Mouse (Mus musculus) hindbrain, postnatal 0 days (tissue): Measurements from ENCODE around the gene Zscan29. TPM values are rescaled to one million over a fixed set of nuclear protein-coding genes. Genes with fewer than 3 reads are reported as not detected.

Experiments used
- ATAC-seq: fragments of 200-750 bp; cut with Nextera tagmentation; 2 replicates; pipeline ENCODE4 v1.8.0; 2017; ENCODE audit warnings: mild to moderate bottlenecking, moderate TSS enrichment, moderate library complexity
- DNase-seq: peaks from one replicate; pipeline ENCODE4 v3.0.0-alpha.2; 2015; ENCODE audit warnings: low spot score
- H3K27ac ChIP-seq: fragments of 300-500 bp; sonication (generic); 2 replicates; pipeline ENCODE4 v1.5.1; 2014; ENCODE audit warnings: mild to moderate bottlenecking
- H3K27me3 ChIP-seq: fragments of 300-500 bp; sonication (generic); 2 replicates; pipeline ENCODE4 v1.6.1; 2014; ENCODE audit warnings: low read length, mixed read lengths; ENCODE audit not compliant: insufficient read depth
- H3K36me3 ChIP-seq: fragments of 300-500 bp; sonication (generic); 2 replicates; pipeline ENCODE4 v1.6.1; 2014; ENCODE audit warnings: low read length, mixed read lengths; ENCODE audit not compliant: insufficient read depth
- H3K4me1 ChIP-seq: fragments of 300-500 bp; sonication (generic); 2 replicates; pipeline ENCODE4 v1.6.1; 2014; ENCODE audit warnings: antibody characterized with exemption, low read length, mixed read lengths; ENCODE audit not compliant: insufficient read depth
- H3K4me2 ChIP-seq: fragments of 300-500 bp; sonication (generic); 2 replicates; pipeline ENCODE4 v1.6.1; 2014; ENCODE audit warnings: low read depth, mild to moderate bottlenecking, low read length, moderate library complexity, mixed read lengths
- H3K4me3 ChIP-seq: fragments of 300-500 bp; sonication (generic); 2 replicates; pipeline ENCODE4 v1.5.1; 2014; ENCODE audit warnings: low read length
- H3K9ac ChIP-seq: fragments of 300-500 bp; sonication (generic); replicated peaks from 2 replicates; pipeline ENCODE4 v1.6.1; 2014; ENCODE audit warnings: mild to moderate bottlenecking, low read length, moderate library complexity, mixed read lengths
- H3K9me3 ChIP-seq: fragments of 300-500 bp; sonication (generic); 2 replicates; pipeline ENCODE4 v1.6.1; 2016; ENCODE audit warnings: low read length, mixed read lengths
- CTCF ChIP-seq: IDR thresholded peaks from 2 replicates; pipeline ENCODE4 v1.5.1; 2016; ENCODE audit warnings: antibody characterized with exemption, control low read depth, low read depth
- WGBS: fragments of 180-500 bp; shearing (Covaris S2); extraction: QIAGEN DNeasy Blood & Tissue Kit; methylation state at CpG from one replicate; pipeline ENCODE4 v1.1.7; 2014; 5-methylcytosine and 5-hydroxymethylcytosine counted together
- polyA plus RNA-seq: library from polyadenylated mRNA; unstranded; fragments of >200 nt; fragmentation: Nextera tagmentation; extraction: Ambion mirVana; gene quantifications from 2 replicates; pipeline ENCODE4 v1.2.1, GENCODE M21; 2015
- total RNA-seq: library from RNA; depleted of rRNA; stranded (reverse); fragments of >200 nt; gene quantifications from 2 replicates; pipeline ENCODE4 v1.2.3, GENCODE M21; 2014

Gene Zscan29
- total and polyA plus RNA-seq, 2 experiments from 2014 or later: 5.3 to 5.7 TPM

DNA sequence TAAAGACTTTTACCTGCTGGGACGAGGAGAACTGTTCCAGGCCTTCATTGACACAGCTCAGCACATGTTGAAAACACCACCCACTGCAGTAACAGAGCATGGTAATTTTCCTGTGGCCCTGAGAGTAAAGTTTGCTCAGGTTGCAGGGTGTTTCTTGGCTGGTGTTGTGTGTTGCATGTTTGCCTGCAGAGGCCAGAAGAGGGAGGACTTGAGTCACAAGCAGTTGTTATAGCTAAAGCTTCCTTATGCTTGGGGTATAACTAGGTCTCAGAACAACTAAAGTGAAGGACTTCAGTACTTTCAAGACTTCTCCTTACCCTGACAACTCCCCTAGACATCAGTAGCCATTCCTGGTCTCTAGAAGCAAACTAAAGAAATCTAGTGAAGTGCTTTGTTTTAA, 17.6 kb upstream of the Zscan29 start:
- no peak for DNase-seq
- Histone ChIP-seq H3K4me2 (no peak overlapping the region), H3K4me3 (no peak overlapping the region), H3K9me3 (no peaks in the 10 kb centered on the region), H3K27ac (no peak overlapping the region), H3K4me1 (no peaks in the 10 kb centered on the region), H3K36me3 (peaks cover 70% of the 10 kb centered on the region), H3K9ac (no peak overlapping the region), H3K27me3 (no peaks in the 10 kb centered on the region)
- TF ChIP-seq CTCF: peak; percentile 36
- no peak for ATAC-seq
- 79% methylated on average over 1 of the region's 1 CpGs for WGBS

DNA sequence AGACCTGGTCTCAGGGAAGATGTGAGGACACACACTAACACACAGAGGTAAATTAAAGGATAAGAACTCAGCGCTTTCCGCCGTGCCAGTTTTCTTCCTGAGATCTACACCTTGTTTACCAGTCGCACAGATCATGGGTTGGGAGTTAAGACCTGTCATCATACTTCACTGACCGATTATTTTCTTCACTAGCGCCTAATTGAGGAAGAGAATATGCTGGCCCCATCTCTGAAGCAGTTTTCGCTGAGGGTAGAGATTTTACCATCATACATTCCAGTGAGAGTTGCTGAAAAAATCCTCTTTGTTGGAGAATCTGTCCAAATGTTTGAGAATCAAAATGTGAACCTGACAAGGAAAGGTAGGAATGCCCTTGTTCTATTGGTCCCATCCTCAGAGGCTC, 13.2 kb upstream of the Zscan29 start:
- Histone ChIP-seq H3K9me3 (no peaks in the 10 kb centered on the region), H3K36me3 (peaks cover 30% of the 10 kb centered on the region; the same call in 1 of the 2 replicates), H3K4me3 (no peak overlapping the region), H3K4me1 (no peaks in the 10 kb centered on the region), H3K27ac (no peak overlapping the region), H3K4me2 (no peak overlapping the region), H3K9ac (no peak overlapping the region), H3K27me3 (no peaks in the 10 kb centered on the region)
- TF ChIP-seq CTCF: no peak
- 94% methylated on average over 7 of the region's 7 CpGs for WGBS
- DNase-seq (no peak), ATAC-seq (no peak)

DNA sequence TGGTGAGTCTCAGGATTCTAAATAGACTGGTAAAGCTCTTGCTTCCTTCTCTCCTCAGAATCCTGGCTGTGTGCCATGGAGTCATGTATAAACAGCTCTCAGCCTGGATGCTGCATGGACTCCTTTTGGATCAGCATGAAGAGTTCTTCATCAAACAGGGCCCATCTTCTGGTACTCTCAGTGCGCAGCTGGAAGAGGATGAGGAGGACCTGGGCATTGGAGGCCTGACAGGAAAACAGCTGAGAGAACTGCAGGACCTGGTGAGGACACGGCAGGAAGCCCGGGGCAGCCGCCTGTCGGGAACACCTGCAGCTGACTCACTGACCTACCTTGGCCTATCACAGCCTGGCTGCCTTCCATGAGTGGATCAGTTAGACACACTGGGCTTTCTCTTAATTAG, 12.5 kb upstream of the Zscan29 start:
- Histone ChIP-seq H3K4me1 (no peaks in the 10 kb centered on the region), H3K9ac (no peak overlapping the region), H3K27ac (no peak overlapping the region), H3K9me3 (no peaks in the 10 kb centered on the region), H3K4me2 (no peak overlapping the region), H3K36me3 (peaks cover 28% of the 10 kb centered on the region; the same call in 1 of the 2 replicates), H3K27me3 (no peaks in the 10 kb centered on the region), H3K4me3 (no peak overlapping the region)
- TF ChIP-seq CTCF: no peak
- 75% methylated on average over 5 of the region's 5 CpGs for WGBS
- DNase-seq (peak; percentile 21), ATAC-seq (no peak)

DNA sequence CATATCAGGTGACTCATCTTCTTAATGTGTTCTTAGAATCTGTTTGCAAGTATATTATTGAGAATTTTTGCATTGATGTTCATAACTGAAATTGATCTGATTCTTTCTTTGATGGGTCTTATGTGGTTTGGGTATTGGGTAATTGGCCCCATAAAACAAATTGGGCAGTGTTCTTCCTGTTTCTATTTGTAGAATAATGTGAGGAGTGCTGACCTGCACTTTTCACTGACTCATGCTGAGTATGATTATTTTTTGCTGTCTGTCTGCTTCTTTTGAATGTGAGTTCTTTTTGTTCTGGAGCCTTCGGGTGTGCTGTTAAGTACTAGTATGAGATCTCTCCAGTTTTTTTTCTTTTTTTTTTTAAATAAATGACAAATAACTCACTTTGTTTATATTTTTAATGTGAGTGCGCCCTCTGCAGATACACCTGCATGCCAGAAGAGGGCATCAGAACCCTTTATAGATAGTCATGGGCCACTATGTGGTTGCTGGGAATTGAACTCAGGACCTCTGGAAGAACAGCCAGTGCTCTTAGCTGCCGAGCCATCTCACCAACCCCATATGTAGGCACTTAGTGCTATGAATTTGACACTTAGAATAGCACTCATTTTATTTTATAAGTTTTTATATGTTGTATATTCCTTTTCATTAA, 8.0 kb upstream of the Zscan29 start:
- 0 out of 2 replicates have a peak, but pooled peaks have one; percentile 11 for TF ChIP-seq CTCF
- DNase-seq (no peak), ATAC-seq (no peak)
- Histone ChIP-seq H3K9ac (no peak overlapping the region), H3K27ac (no peak overlapping the region), H3K4me2 (no peak overlapping the region), H3K4me3 (no peak overlapping the region), H3K27me3 (no peaks in the 10 kb centered on the region), H3K36me3 (peaks cover 26% of the 10 kb centered on the region; the same call in 1 of the 2 replicates), H3K4me1 (no peaks in the 10 kb centered on the region), H3K9me3 (no peaks in the 10 kb centered on the region)
- 100% methylated on average over 3 of the region's 3 CpGs for WGBS

DNA sequence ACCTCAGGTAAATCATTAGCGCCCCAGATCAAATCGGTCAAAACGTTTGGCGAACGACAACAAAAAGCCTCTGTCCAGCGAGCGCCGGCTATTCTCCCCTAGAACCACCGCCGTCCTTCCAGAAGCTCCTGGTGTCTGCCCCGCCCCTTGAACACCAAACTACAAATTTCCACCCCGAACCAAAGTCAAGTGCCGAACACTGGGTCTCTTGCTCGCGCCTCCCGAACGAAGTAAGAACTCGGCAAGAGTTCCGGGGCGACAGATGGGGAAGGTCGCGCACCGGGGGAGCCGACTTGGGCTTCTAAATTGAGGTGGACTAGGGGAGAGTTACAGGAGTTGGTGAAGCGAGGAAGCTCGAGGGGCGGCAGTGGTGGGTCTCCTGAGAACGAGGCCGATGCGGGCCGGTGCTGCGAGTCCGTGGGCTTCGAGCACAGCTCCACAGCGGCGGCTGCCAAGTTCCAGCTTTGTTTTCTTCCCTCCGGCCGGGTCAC, 399 bp downstream of the Zscan29 start, which contains the start of gene Tubgcp4:
Gene Tubgcp4 (plus strand): TSS at position 174 of the 491 bp plus-strand sequence.
- TF ChIP-seq CTCF: no peak
- Histone ChIP-seq H3K4me1 (peaks cover 13% of the 10 kb centered on the region), H3K9me3 (no peaks in the 10 kb centered on the region), H3K36me3 (peaks cover 14% of the 10 kb centered on the region), H3K4me3 (peak within 1 kb of the TSS; percentile 75), H3K9ac (peak within 1 kb of the TSS; percentile 83), H3K27me3 (no peaks in the 10 kb centered on the region), H3K27ac (peak within 1 kb of the TSS; percentile 73), H3K4me2 (peak within 1 kb of the TSS; percentile 89)
- peak; percentile 79; the same call in 1 of the 2 replicates for ATAC-seq
- WGBS: under 1% methylated on average over 38 of the region's 38 CpGs
- peak; percentile 45 for DNase-seq

DNA sequence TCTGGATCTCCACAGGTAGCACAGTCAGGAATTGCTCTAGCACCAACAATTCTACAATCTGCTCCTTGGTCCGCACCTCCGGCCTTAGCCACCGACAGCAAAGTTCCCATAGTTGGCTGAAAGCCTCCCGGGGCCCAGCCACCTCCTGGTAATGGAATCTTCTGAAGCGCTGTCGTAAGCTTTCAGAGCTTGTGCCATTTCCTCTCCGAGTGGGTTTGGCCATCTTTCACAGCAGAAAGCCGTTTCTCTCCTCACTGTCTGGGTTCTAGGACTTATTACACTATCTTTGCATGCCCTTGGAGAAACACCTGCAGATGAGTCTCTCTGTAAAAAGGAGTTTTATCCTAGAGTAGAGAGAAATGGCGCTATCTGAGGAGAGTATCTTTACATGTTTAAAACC, 1.0 kb downstream of the Zscan29 start:
- no peaks in the 10 kb centered on the region for H3K9me3 ChIP-seq
- H3K9ac ChIP-seq: peak overlapping the region; percentile 83
- peak overlapping the region; percentile 73; the same call in 1 of the 2 replicates for H3K27ac ChIP-seq
- ATAC-seq (no peak), DNase-seq (peak; percentile 18)
- H3K4me3 ChIP-seq: peak overlapping the region; percentile 75
- peak overlapping the region; percentile 89 for H3K4me2 ChIP-seq
- TF ChIP-seq CTCF: no peak
- peaks cover 8% of the 10 kb centered on the region for H3K36me3 ChIP-seq
- H3K4me1 ChIP-seq: peaks cover 13% of the 10 kb centered on the region
- 5% methylated on average over 9 of the region's 9 CpGs for WGBS
- H3K27me3 ChIP-seq: no peaks in the 10 kb centered on the region

DNA sequence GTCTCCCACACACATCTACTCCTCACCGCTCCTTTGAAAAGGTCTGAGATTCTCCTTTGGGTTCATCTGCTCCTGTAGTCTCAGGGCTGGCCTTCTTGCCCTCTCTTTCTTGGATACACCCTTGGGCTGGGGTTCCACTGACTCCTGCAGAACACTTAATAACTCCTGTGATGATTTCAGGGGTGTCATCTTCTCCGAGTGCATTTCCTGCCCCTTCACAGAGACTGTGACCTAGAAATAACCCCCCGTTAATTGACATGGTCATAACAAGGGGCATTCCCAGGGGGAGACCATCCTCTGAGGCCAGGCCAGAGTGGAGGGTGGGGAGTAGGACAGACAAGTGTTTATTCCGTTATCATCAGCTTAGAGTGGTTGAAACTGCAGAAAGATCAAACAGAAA, 1.8 kb downstream of the Zscan29 start:
- peaks cover 13% of the 10 kb centered on the region for H3K4me1 ChIP-seq
- H3K9ac ChIP-seq: peak overlapping the region; percentile 33
- H3K9me3 ChIP-seq: no peaks in the 10 kb centered on the region
- no peak overlapping the region for H3K27ac ChIP-seq
- DNase-seq: no peak
- H3K4me2 ChIP-seq: peak overlapping the region; percentile 89
- peaks cover 13% of the 10 kb centered on the region for H3K36me3 ChIP-seq
- no peak for ATAC-seq
- 46% methylated on average over 4 of the region's 4 CpGs for WGBS
- no peak for TF ChIP-seq CTCF
- peak overlapping the region; percentile 17; the same call in 1 of the 2 replicates for H3K4me3 ChIP-seq
- H3K27me3 ChIP-seq: no peaks in the 10 kb centered on the region
